Mouse (Mus musculus): ENCODE results near the gene Ifna9.
"Not testable (repeated sequence)": the region's sequence is repeated elsewhere in the genome, so short reads cannot be mapped to it uniquely, and the experiment has no call there.

The Ifna9 gene

GRCm38 (mm10) chr4:88592285-88592684 is at the start of gene Ifna9:
TSS of gene Ifna9 (minus strand) at chr4:88592385.
- in situ Hi-C loops (cut with MboI; ENCODE audit: low sequenced_read_pairs): no loop called here

GRCm38 (mm10) chr4:88641077-88641831 is 49.1 kb upstream of the Ifna9 start:
- in situ Hi-C loops (cut with MboI; ENCODE audit: low sequenced_read_pairs): no loop called here

DNA sequence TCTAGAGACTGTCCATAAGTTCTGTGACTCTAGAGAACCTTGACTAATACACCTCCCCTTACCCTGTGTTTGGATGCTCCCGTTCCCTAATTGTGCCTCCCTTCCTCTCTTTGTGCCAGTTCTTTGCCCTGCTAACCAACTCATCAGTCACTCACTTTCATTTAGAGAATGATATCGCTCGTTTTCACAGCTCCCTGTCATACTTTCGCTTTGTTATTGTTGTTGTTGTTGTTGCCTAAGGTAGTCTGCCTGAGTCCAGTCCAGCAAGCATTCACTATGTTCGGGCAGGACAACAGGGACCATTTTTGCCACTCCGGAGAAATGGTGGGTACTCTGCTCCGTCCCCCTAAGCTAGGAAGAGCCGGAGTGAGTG is 48.5 kb upstream of the Ifna9 start:
- in situ Hi-C loops (cut with MboI; ENCODE audit: low sequenced_read_pairs): no loop called here

GRCm38 (mm10) chr4:88634311-88634710 is 42.1 kb upstream of the Ifna9 start, which contains the start of gene C87499:
TSS of gene C87499 (minus strand) at chr4:88634411.
- in situ Hi-C loops (cut with MboI; ENCODE audit: low sequenced_read_pairs): no loop called here

DNA sequence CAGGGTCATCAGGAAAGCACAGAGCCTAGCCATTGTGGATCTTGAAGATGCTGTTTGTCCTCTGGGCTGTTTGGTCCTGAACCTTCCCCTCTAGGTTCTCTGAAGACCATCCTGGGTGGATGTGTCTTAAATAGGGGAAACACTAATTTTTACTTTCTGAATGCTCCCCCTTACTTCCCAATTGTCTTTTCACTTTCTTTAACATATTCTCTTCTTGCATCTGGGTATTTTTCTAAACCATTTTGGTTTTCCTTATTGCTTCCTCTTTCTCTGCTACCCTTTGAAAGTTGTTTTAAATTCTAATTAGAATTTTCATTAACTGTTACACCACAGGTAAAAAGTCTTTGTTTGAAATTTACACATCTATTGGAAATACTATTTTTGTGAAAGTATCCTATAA is 11.1 kb upstream of the Ifna9 start, which contains the start of gene Ifna12:
Ifna12 (minus strand) TSS at position 101 of the 400 bp plus-strand sequence.
- in situ Hi-C loops (cut with MboI; ENCODE audit: low sequenced_read_pairs): no loop called here

DNA sequence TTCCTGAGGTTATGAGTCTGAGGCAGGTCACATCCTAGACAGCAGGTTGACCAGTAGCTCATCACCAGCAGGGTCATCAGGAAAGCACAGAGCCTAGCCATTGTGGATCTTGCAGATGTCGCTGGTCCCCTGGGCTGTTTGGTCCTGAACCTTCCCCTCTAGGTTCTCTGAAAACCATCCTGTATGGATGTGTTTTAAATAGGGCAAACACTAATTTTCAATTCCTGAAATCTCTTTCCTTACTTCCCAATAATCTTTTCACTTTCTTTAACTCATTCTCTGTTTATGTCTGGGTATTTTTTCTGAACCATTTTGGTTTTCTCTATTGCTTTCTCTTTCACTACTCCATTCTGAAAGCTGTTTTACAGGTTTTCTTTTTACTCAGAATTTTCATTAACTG is 20.5 kb downstream of the Ifna9 start, which contains the start of gene Ifna14:
Ifna14 (minus strand) TSS at position 101 of the 400 bp plus-strand sequence.
- in situ Hi-C loops (cut with MboI; ENCODE audit: low sequenced_read_pairs): no loop called here

GRCm38 (mm10) chr4:88561791-88562190 is 30.4 kb downstream of the Ifna9 start:
- in situ Hi-C loops (cut with MboI; ENCODE audit: low sequenced_read_pairs): no loop called here

DNA sequence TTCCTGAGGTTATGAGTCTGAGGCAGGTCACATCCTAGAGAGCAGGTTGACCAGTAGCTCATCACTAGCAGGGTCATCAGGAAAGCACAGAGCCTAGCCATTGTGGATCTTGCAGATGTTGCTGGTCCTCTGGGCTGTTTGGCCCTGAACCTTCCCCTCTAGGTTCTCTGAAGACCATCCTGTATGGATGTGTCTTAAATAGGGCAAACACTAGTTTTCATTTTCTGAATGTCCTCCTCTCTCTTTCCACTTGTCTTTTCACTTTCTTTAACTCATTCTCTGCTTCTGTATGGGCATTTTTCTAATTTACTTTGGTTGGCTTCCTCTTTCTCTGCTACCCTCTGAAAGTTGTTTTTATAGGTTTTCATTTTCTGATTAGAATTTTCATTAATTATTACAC is 34.0 kb downstream of the Ifna9 start, which contains the start of gene Ifna15:
Ifna15 (minus strand) TSS at position 101 of the 400 bp plus-strand sequence.
- in situ Hi-C loops (cut with MboI; ENCODE audit: low sequenced_read_pairs): not testable (repeated sequence)

DNA sequence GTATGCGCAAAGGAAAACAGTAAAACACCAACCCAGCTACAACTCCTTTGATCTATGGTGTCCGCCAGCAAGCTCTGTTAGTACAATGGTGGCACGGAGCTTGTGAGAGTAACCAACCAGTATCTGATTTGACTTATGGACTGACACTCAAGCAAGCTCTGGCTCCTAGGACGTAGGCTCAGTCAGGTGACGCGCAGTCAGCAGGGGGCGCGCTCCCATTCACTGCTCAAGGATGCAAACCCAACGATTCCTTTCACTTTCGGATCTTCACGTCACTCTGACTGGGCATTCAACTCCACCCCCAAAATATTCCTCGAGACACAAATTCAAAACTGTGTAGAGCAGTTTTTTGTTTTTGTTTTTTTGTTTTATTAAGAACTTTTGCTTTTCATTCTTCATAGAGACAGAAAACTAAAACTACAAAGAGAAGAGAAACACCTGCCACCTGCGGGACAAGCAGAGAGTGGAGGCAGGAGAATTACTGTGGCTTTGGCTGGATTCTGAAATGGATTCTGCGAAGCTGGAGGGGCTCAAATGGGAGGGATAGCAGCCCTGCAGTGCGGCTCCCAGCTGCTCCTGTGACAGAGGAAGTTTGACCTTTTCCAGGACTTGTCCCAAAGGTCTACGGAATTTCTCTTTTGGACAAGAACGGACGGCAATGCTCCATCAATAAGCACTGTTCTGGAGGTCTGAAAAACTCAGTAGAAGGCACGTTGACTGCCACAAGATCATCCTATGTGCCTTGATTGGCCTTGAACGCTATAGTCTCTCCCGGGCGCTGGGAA is 41.8 kb downstream of the Ifna9 start:
- in situ Hi-C loops (cut with MboI; ENCODE audit: low sequenced_read_pairs): no loop called here

DNA sequence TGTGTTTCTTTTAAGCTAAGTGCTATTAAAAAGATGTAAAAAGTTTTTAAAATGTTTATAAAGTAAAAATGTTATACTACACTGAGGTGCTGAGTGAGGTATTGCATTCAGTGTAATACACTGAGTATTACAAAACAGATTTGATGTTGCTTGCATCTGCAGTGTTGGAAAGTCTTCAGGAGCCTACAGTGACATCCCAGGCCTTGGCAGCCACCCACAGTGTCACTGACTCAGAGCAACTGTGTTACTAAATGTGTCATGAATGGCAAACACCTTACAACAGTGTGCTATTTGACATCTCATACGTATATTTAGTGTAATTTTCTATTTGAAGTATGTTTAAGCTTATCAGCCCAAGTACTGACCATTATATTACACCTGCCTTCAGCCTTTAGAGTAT is 44.2 kb downstream of the Ifna9 start:
- in situ Hi-C loops (cut with MboI; ENCODE audit: low sequenced_read_pairs): loop anchor here (25.0 kb wide), 3 partner anchors 511 to 1186 kb away; partner anchors contain the start of gene Mllt3

- in situ Hi-C loops (cut with MboI; ENCODE audit: low sequenced_read_pairs): loop anchor here (25.0 kb wide), 3 partner anchors 506 to 1181 kb away; partner anchors contain the start of gene Mllt3
Measured at GRCm38 (mm10) chr4:88543649-88544234, 48.4 kb downstream of the Ifna9 start.
